Mouse (Mus musculus): ENCODE results near the gene Fbxo46. TPM values are rescaled to one million over a fixed set of nuclear protein-coding genes. Genes with fewer than 3 reads are reported as not detected.
"Not testable (repeated sequence)": the region's sequence is repeated elsewhere in the genome, so short reads cannot be mapped to it uniquely, and the experiment has no call there.

Fbxo46 gene
- polyA plus RNA-seq (2015; fragmentation: Nextera tagmentation; extraction: Ambion mirVana) = 3.2 and 3.6 TPM in 2 replicates

DNA sequence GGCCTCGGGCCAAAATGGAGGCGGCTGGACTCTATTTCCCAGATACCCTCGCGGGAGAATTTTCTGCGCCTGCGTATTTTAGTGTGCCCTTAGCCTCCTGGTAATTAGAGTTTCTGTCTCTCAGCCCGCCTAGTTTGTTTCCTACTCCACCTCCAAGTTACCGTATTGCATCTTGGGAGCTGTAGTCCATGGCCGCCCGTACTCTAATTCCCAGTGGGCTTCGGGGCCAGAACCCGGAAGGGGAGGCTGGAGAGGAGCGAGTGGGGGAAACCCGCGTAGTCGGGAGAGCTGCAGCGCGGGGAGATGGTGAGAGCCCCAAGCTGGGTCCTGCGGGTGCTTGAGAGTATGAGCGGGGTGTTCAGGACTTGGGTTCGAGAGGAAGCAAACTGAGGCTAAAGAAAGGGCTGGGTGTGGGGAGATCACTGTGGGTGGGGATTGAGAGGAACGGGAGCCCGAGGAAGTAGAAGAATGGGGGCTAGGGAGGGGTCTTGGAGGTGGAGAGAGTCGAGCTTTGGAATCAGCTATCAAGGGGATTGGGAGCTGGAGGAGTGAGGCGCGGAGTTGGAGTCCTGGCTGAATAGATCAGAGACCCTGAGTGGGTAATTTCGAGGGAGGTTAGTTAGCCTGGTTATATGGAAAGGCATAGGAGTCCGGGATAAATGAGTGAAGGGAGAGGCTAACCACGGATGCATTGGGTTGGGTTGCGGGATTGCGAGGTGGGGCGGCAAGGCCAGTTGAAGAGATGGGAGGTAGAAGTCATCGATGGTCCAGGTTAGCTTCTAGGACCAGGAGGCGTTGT, at the start of gene Fbxo46:
Gene Fbxo46, plus strand, starts transcription at position 229 of the 799 bp plus-strand sequence.
- TF ChIP-seq CTCF (IDR thresholded peaks at IDR 0.05; ENCODE audit: low read depth) (no peak), EP300 (IDR thresholded peaks at IDR 0.05; ENCODE audit: low read depth) (no peak)
- Histone ChIP-seq H3K9ac (replicated peaks) (peak within 1 kb of the TSS; percentile 75), H3K4me2 (ENCODE audit: low read depth, low read length) (peak within 1 kb of the TSS; percentile 89), H3K4me1 (ENCODE audit: insufficient read depth) (peaks cover 21% of the 10 kb centered on the region), H3K27ac (ENCODE audit: low read depth) (peak within 1 kb of the TSS; percentile 49), H3K27me3 (ENCODE audit: insufficient read depth, low read length) (no peaks in the 10 kb centered on the region), H3K9me3 (ENCODE audit: low read length) (no peaks in the 10 kb centered on the region), H3K4me3 (ENCODE audit: low read depth, low read length) (peak within 1 kb of the TSS; percentile 75), H3K36me3 (replicated peaks; ENCODE audit: insufficient read depth, low read length) (no peaks in the 10 kb centered on the region)
- ATAC-seq = peak; percentile 98
- DNase-seq = peak; percentile 91
- WGBS (ENCODE audit: insufficient replicate concordance) = 1% methylated on average over 34 of the region's 34 CpGs

GRCm38 (mm10) chr7:19071024-19071423, 48.6 kb upstream of the Fbxo46 start:
- not testable (repeated sequence) for H3K9ac ChIP-seq (replicated peaks); DNase-seq; H3K27ac ChIP-seq (ENCODE audit: low read depth); H3K4me2 ChIP-seq (ENCODE audit: low read depth, low read length); H3K36me3 ChIP-seq (replicated peaks; ENCODE audit: insufficient read depth, low read length); ATAC-seq; H3K4me1 ChIP-seq (ENCODE audit: insufficient read depth); H3K9me3 ChIP-seq (ENCODE audit: low read length); H3K4me3 ChIP-seq (ENCODE audit: low read depth, low read length)
- peaks cover 42% of the 10 kb centered on the region for H3K27me3 ChIP-seq (ENCODE audit: insufficient read depth, low read length)
- TF ChIP-seq CTCF (IDR thresholded peaks at IDR 0.05; ENCODE audit: low read depth) = peak; percentile 46
- 42% methylated on average over 3 of the region's 3 CpGs for WGBS (ENCODE audit: insufficient replicate concordance)

DNA sequence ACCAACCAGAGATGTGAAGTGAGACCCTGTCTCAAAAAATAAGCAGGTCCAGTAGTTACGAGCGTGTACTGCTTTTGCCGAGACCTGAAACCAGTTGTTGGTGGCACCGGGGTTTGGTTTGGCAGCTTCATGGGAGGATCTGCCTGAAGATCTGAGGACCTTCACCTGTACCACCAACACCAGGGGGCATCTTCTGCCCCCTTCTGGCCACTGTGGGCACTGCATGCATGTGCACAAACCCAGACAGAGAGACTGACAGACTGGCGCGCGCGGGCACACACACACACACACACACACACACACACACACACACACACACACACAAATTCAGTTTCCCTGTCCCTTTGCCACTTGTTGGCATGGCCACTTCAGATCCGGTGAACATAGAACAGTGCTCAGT, 46.2 kb upstream of the Fbxo46 start:
- DNase-seq (peak; percentile 66), ATAC-seq (no peak)
- WGBS (ENCODE audit: insufficient replicate concordance) = 81% methylated on average over 9 of the region's 9 CpGs

DNA sequence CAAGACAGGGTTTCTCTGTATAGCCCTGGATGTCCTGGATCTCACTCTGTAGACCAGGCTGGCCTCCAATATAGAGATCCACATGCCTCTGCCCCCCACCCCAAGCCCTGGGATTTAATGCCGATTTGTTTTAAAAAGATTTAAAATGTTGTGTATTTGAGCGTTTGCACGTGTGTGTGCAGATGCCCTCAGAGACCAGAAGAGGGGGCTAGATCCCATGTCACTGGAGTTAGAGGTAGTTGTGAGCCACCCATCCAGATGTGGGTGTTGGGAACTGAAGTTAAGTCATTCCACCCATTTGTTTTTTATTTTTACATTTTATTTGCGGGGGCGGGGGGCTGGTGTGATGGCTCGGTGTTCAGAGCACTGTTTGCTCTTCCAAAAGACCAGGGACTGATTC, 45.2 kb upstream of the Fbxo46 start:
- no peak overlapping the region for H3K4me3 ChIP-seq (ENCODE audit: low read depth, low read length)
- H3K4me1 ChIP-seq (ENCODE audit: insufficient read depth) = peaks cover 26% of the 10 kb centered on the region
- no peak overlapping the region for H3K9ac ChIP-seq (replicated peaks)
- H3K36me3 ChIP-seq (replicated peaks; ENCODE audit: insufficient read depth, low read length) = peaks cover 10% of the 10 kb centered on the region; the same call in 1 of the 2 replicates
- no peak overlapping the region for H3K4me2 ChIP-seq (ENCODE audit: low read depth, low read length)
- TF ChIP-seq CTCF (IDR thresholded peaks at IDR 0.05; ENCODE audit: low read depth) (peak; percentile 43), EP300 (IDR thresholded peaks at IDR 0.05; ENCODE audit: low read depth) (no peak)
- no peak for DNase-seq
- H3K27me3 ChIP-seq (ENCODE audit: insufficient read depth, low read length) = peaks cover 32% of the 10 kb centered on the region
- 92% methylated on average over 6 of the region's 6 CpGs for WGBS (ENCODE audit: insufficient replicate concordance)
- no peaks in the 10 kb centered on the region for H3K9me3 ChIP-seq (ENCODE audit: low read length)
- no peak overlapping the region for H3K27ac ChIP-seq (ENCODE audit: low read depth)
- no peak for ATAC-seq

More for the DNA sequence above, 46.2 kb upstream of the Fbxo46 start:
- TF ChIP-seq CTCF (IDR thresholded peaks at IDR 0.05; ENCODE audit: low read depth) = peak; percentile 71
- no peak for TF ChIP-seq EP300 (IDR thresholded peaks at IDR 0.05; ENCODE audit: low read depth)
- Histone ChIP-seq H3K27ac (ENCODE audit: low read depth) (no peak overlapping the region), H3K4me1 (ENCODE audit: insufficient read depth) (peaks cover 23% of the 10 kb centered on the region), H3K4me3 (ENCODE audit: low read depth, low read length) (no peak overlapping the region), H3K9me3 (ENCODE audit: low read length) (no peaks in the 10 kb centered on the region), H3K36me3 (replicated peaks; ENCODE audit: insufficient read depth, low read length) (peaks cover 5% of the 10 kb centered on the region; the same call in 1 of the 2 replicates), H3K27me3 (ENCODE audit: insufficient read depth, low read length) (peaks cover 32% of the 10 kb centered on the region), H3K9ac (replicated peaks) (no peak overlapping the region), H3K4me2 (ENCODE audit: low read depth, low read length) (no peak overlapping the region)

- DNase-seq (no peak), ATAC-seq (no peak)
- H3K27ac ChIP-seq (ENCODE audit: low read depth) = no peak overlapping the region
- H3K27me3 ChIP-seq (ENCODE audit: insufficient read depth, low read length) = peaks cover 33% of the 10 kb centered on the region
- H3K4me2 ChIP-seq (ENCODE audit: low read depth, low read length) = peak overlapping the region; percentile 90
- H3K9ac ChIP-seq (replicated peaks) = peak overlapping the region; percentile 85; the same call in 1 of the 2 replicates
- H3K4me3 ChIP-seq (ENCODE audit: low read depth, low read length) = peak overlapping the region; percentile 72
- TF ChIP-seq EP300 (IDR thresholded peaks at IDR 0.05; ENCODE audit: low read depth) = no peak
- TF ChIP-seq CTCF (IDR thresholded peaks at IDR 0.05; ENCODE audit: low read depth) = no peak
- peaks cover 26% of the 10 kb centered on the region for H3K4me1 ChIP-seq (ENCODE audit: insufficient read depth)
- H3K9me3 ChIP-seq (ENCODE audit: low read length) = no peaks in the 10 kb centered on the region
- 53% methylated on average over 5 of the region's 5 CpGs for WGBS (ENCODE audit: insufficient replicate concordance)
- H3K36me3 ChIP-seq (replicated peaks; ENCODE audit: insufficient read depth, low read length) = peaks cover 10% of the 10 kb centered on the region; the same call in 1 of the 2 replicates
Observed at GRCm38 (mm10) chr7:19075231-19075630, 44.4 kb upstream of the Fbxo46 start.

GRCm38 (mm10) chr7:19075723-19076585, 43.7 kb upstream of the Fbxo46 start, which contains the start of gene Dmwd:
Gene Dmwd (plus strand): TSS chr7:19076227.
- DNase-seq (peak; percentile 92), ATAC-seq (peak; percentile 96)
- peaks cover 38% of the 10 kb centered on the region for H3K27me3 ChIP-seq (ENCODE audit: insufficient read depth, low read length)
- WGBS (ENCODE audit: insufficient replicate concordance) = 2% methylated on average over 52 of the region's 91 CpGs
- TF ChIP-seq CTCF (IDR thresholded peaks at IDR 0.05; ENCODE audit: low read depth) (no peak), EP300 (IDR thresholded peaks at IDR 0.05; ENCODE audit: low read depth) (no peak; the same call in 1 of the 2 replicates)
- H3K4me1 ChIP-seq (ENCODE audit: insufficient read depth) = peaks cover 26% of the 10 kb centered on the region
- H3K9me3 ChIP-seq (ENCODE audit: low read length) = no peaks in the 10 kb centered on the region
- peaks cover 14% of the 10 kb centered on the region for H3K36me3 ChIP-seq (replicated peaks; ENCODE audit: insufficient read depth, low read length)
- H3K27ac ChIP-seq (ENCODE audit: low read depth) = peak within 1 kb of the TSS; percentile 89
- H3K9ac ChIP-seq (replicated peaks) = peak within 1 kb of the TSS; percentile 85
- peak within 1 kb of the TSS; percentile 72 for H3K4me3 ChIP-seq (ENCODE audit: low read depth, low read length)
- peak within 1 kb of the TSS; percentile 90 for H3K4me2 ChIP-seq (ENCODE audit: low read depth, low read length)
